Mouse (Mus musculus): Measurements from ENCODE around the gene Myt1l. TPM values are rescaled to one million over a fixed set of nuclear protein-coding genes. Genes with fewer than 3 reads are reported as not detected.
A peak's percentile ranks its signal among the peaks of the same experiment; 100 is the strongest.

The Myt1l gene
- total and polyA plus RNA-seq, 2 experiments: not detected

DNA sequence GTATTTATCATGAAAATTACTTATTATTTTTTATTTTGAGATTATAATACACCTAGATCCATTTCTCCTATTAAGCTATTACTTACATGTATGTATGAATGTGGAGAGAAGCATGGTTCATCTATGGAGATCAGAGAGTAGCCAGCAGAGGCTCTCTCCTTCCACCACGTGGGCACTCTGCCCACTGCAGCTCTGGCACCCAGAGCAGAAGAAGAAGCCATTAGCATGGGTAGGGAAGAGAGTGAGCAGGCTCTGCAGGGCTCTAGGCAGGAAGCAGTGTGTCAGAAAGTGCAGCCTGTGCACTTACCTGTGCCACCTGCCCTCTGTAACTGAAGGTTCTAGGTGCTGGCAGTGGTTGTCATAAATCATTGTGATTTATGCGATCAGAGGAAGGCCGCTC is 321.8 kb downstream of the Myt1l start:
- 79% methylated on average over 3 of the region's 3 CpGs for WGBS
- Histone ChIP-seq H3K27ac (replicated peaks; ENCODE audit: insufficient read depth, low read depth, low read length) (no peak overlapping the region), H3K4me1 (ENCODE audit: control insufficient read depth, insufficient read depth, low read length) (no peaks in the 10 kb centered on the region), H3K4me3 (ENCODE audit: insufficient read depth, low read depth, low read length) (no peak overlapping the region), H3K79me2 (ENCODE audit: control insufficient read depth, insufficient read depth, low read length) (no peaks in the 10 kb centered on the region), H3K36me3 (ENCODE audit: control insufficient read depth, insufficient read depth, low read length) (no peaks in the 10 kb centered on the region), H3K9ac (ENCODE audit: low read depth, low read length) (no peak overlapping the region), H3K27me3 (ENCODE audit: control insufficient read depth, insufficient read depth, low read length) (no peaks in the 10 kb centered on the region)
- DNase-seq (ENCODE audit: extremely low read depth, low read depth, low spot score): no peak
- TF ChIP-seq POLR2A (IDR thresholded peaks at IDR 0.05; ENCODE audit: extremely low read depth, insufficient read depth, low read length) (no peak), CTCF (IDR thresholded peaks at IDR 0.05; ENCODE audit: low read depth, low read length) (no peak)

DNA sequence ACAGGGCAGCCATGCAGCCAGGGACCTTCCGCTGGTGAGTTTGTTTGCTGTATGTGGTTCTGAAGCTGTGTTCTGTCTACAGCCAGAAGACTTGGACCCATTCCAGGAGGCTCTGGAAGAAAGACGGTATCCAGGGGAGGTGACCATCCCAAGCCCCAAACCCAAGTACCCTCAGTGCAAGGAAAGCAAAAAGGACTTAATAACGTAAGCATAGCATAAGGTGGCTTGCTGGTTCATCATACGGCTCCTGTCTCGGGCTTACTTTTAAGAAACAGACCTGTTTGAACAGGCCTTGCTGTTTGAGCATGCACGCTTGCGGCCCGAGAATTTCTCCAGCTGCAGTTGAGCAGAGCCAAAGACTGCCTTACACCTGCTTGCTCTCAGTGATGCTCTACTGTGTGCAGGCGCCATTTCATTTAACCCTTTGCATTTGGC is 326.0 kb downstream of the Myt1l start:
- no peaks in the 10 kb centered on the region for H3K4me1 ChIP-seq (ENCODE audit: control insufficient read depth, insufficient read depth, low read length)
- DNase-seq (ENCODE audit: extremely low read depth, low read depth, low spot score): no peak
- no peak overlapping the region for H3K9ac ChIP-seq (ENCODE audit: low read depth, low read length)
- WGBS: 83% methylated on average over 9 of the region's 9 CpGs
- H3K4me3 ChIP-seq (ENCODE audit: insufficient read depth, low read depth, low read length): no peak overlapping the region
- no peaks in the 10 kb centered on the region for H3K36me3 ChIP-seq (ENCODE audit: control insufficient read depth, insufficient read depth, low read length)
- no peak overlapping the region for H3K27ac ChIP-seq (replicated peaks; ENCODE audit: insufficient read depth, low read depth, low read length)
- no peaks in the 10 kb centered on the region for H3K27me3 ChIP-seq (ENCODE audit: control insufficient read depth, insufficient read depth, low read length)
- no peaks in the 10 kb centered on the region for H3K79me2 ChIP-seq (ENCODE audit: control insufficient read depth, insufficient read depth, low read length)
- no peak for TF ChIP-seq CTCF (IDR thresholded peaks at IDR 0.05; ENCODE audit: low read depth, low read length)
- TF ChIP-seq POLR2A (IDR thresholded peaks at IDR 0.05; ENCODE audit: extremely low read depth, insufficient read depth, low read length): no peak

DNA sequence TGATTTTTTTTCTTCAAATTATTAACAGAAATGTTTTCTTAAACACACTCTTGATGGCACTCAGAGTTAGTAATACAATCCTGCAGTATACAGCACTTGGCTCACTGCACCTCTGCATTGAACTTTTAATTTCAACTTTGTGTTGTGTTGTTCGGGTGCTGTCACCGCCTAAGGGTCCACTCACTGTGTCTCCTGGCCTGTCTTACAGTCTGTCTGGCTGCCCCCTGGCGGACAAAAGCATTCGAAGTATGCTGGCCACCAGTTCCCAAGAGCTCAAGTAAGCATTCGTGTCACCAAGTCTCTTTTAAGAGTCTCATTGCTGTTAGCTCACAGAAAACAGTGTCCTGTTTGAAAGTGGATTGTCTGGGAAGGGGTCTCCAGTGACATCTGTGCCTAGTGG is 326.8 kb downstream of the Myt1l start:
- Histone ChIP-seq H3K9ac (ENCODE audit: low read depth, low read length) (no peak overlapping the region), H3K36me3 (ENCODE audit: control insufficient read depth, insufficient read depth, low read length) (no peaks in the 10 kb centered on the region), H3K4me1 (ENCODE audit: control insufficient read depth, insufficient read depth, low read length) (no peaks in the 10 kb centered on the region), H3K27me3 (ENCODE audit: control insufficient read depth, insufficient read depth, low read length) (no peaks in the 10 kb centered on the region), H3K4me3 (ENCODE audit: insufficient read depth, low read depth, low read length) (no peak overlapping the region), H3K79me2 (ENCODE audit: control insufficient read depth, insufficient read depth, low read length) (no peaks in the 10 kb centered on the region), H3K27ac (replicated peaks; ENCODE audit: insufficient read depth, low read depth, low read length) (no peak overlapping the region)
- TF ChIP-seq POLR2A (IDR thresholded peaks at IDR 0.05; ENCODE audit: extremely low read depth, insufficient read depth, low read length): no peak
- TF ChIP-seq CTCF (IDR thresholded peaks at IDR 0.05; ENCODE audit: low read depth, low read length): peak; percentile 61
- peak; percentile 6 for DNase-seq (ENCODE audit: extremely low read depth, low read depth, low spot score)
- 29% methylated on average over 5 of the region's 5 CpGs for WGBS

- no peak overlapping the region for H3K4me3 ChIP-seq (ENCODE audit: insufficient read depth, low read depth, low read length)
- H3K9ac ChIP-seq (ENCODE audit: low read depth, low read length): no peak overlapping the region
- TF ChIP-seq CTCF (IDR thresholded peaks at IDR 0.05; ENCODE audit: low read depth, low read length): no peak
- no peak for TF ChIP-seq POLR2A (IDR thresholded peaks at IDR 0.05; ENCODE audit: extremely low read depth, insufficient read depth, low read length)
- H3K36me3 ChIP-seq (ENCODE audit: control insufficient read depth, insufficient read depth, low read length): no peaks in the 10 kb centered on the region
- DNase-seq (ENCODE audit: extremely low read depth, low read depth, low spot score): no peak
- H3K27ac ChIP-seq (replicated peaks; ENCODE audit: insufficient read depth, low read depth, low read length): no peak overlapping the region
- H3K4me1 ChIP-seq (ENCODE audit: control insufficient read depth, insufficient read depth, low read length): no peaks in the 10 kb centered on the region
- H3K27me3 ChIP-seq (ENCODE audit: control insufficient read depth, insufficient read depth, low read length): no peaks in the 10 kb centered on the region
- whole genome bisulfite sequencing: 47% methylated on average over 2 of the region's 2 CpGs
- H3K79me2 ChIP-seq (ENCODE audit: control insufficient read depth, insufficient read depth, low read length): no peaks in the 10 kb centered on the region
Measured at GRCm38 (mm10) chr12:29860986-29861385, 332.8 kb downstream of the Myt1l start.

- H3K79me2 ChIP-seq (ENCODE audit: control insufficient read depth, insufficient read depth, low read length): no peaks in the 10 kb centered on the region
- WGBS: 83% methylated on average over 4 of the region's 4 CpGs
- no peaks in the 10 kb centered on the region for H3K4me1 ChIP-seq (ENCODE audit: control insufficient read depth, insufficient read depth, low read length)
- no peaks in the 10 kb centered on the region for H3K27me3 ChIP-seq (ENCODE audit: control insufficient read depth, insufficient read depth, low read length)
- H3K4me3 ChIP-seq (ENCODE audit: insufficient read depth, low read depth, low read length): no peak overlapping the region
- no peak for TF ChIP-seq POLR2A (IDR thresholded peaks at IDR 0.05; ENCODE audit: extremely low read depth, insufficient read depth, low read length)
- TF ChIP-seq CTCF (IDR thresholded peaks at IDR 0.05; ENCODE audit: low read depth, low read length): no peak
- H3K36me3 ChIP-seq (ENCODE audit: control insufficient read depth, insufficient read depth, low read length): no peaks in the 10 kb centered on the region
- H3K27ac ChIP-seq (replicated peaks; ENCODE audit: insufficient read depth, low read depth, low read length): no peak overlapping the region
- DNase-seq (ENCODE audit: extremely low read depth, low read depth, low spot score): no peak
- H3K9ac ChIP-seq (ENCODE audit: low read depth, low read length): no peak overlapping the region
Measured at GRCm38 (mm10) chr12:29868295-29868694, 340.1 kb downstream of the Myt1l start.

DNA sequence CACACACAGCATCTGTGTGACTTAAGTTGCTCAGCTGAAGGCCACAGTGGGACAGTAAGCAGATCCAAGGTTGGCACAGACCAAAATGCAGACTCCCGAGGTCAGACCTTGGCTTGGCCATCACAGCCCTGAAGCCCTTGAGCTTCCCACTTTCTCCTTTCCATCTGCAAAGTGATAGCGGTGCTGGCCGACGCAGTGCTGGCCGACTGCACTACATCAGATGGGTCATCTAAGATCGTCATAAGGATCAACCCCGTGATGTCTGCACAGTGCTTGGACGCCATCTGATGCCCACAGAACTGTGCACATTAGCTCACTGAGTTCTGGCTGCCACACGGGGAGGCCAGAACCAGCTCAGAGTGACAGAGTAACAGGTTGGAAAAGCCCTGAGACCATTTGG is 340.6 kb downstream of the Myt1l start:
- TF ChIP-seq CTCF (IDR thresholded peaks at IDR 0.05; ENCODE audit: low read depth, low read length) (no peak), POLR2A (IDR thresholded peaks at IDR 0.05; ENCODE audit: extremely low read depth, insufficient read depth, low read length) (no peak)
- H3K79me2 ChIP-seq (ENCODE audit: control insufficient read depth, insufficient read depth, low read length): no peaks in the 10 kb centered on the region
- no peaks in the 10 kb centered on the region for H3K36me3 ChIP-seq (ENCODE audit: control insufficient read depth, insufficient read depth, low read length)
- no peak for DNase-seq (ENCODE audit: extremely low read depth, low read depth, low spot score)
- H3K9ac ChIP-seq (ENCODE audit: low read depth, low read length): no peak overlapping the region
- H3K27ac ChIP-seq (replicated peaks; ENCODE audit: insufficient read depth, low read depth, low read length): no peak overlapping the region
- H3K4me1 ChIP-seq (ENCODE audit: control insufficient read depth, insufficient read depth, low read length): no peaks in the 10 kb centered on the region
- H3K27me3 ChIP-seq (ENCODE audit: control insufficient read depth, insufficient read depth, low read length): no peaks in the 10 kb centered on the region
- WGBS: 78% methylated on average over 9 of the region's 9 CpGs
- no peak overlapping the region for H3K4me3 ChIP-seq (ENCODE audit: insufficient read depth, low read depth, low read length)

All from liver, adult 2 months (tissue).